Mouse (Mus musculus): ENCODE results near the gene Cyp2s1. TPM values are rescaled to one million over a fixed set of nuclear protein-coding genes. Genes with fewer than 3 reads are reported as not detected.
A peak's percentile ranks its signal among the peaks of the same experiment; 100 is the strongest.

Cyp2s1 gene
- total RNA-seq, 2 experiments from 2014 or later, result 0.57 to 0.69 TPM

GRCm38 (mm10) chr7:25781937-25782610 is 34.6 kb downstream of the Cyp2s1 start:
- no peak for DNase-seq (ENCODE audit: low spot score in 2 of 2)

- DNase-seq (ENCODE audit: low spot score in 2 of 2), result peak in 1 of 2 experiments; percentile 51
These were observed 35.3 kb downstream of the Cyp2s1 start for GRCm38 (mm10) chr7:25781321-25781936.

- DNase-seq (ENCODE audit: low spot score in 2 of 2), result no peak
These were observed 36.0 kb downstream of the Cyp2s1 start for GRCm38 (mm10) chr7:25780753-25781152.

GRCm38 (mm10) chr7:25780021-25780420 is 36.7 kb downstream of the Cyp2s1 start:
- no peak for DNase-seq (ENCODE audit: low spot score in 2 of 2)

GRCm38 (mm10) chr7:25768229-25768628 is 48.5 kb downstream of the Cyp2s1 start:
- no peak for DNase-seq (ENCODE audit: low spot score in 2 of 2)

GRCm38 (mm10) chr7:25766108-25766507 is 50.6 kb downstream of the Cyp2s1 start:
- no peak for DNase-seq (ENCODE audit: low spot score in 2 of 2)

- DNase-seq (ENCODE audit: low spot score in 2 of 2), result no peak
These were observed 52.5 kb downstream of the Cyp2s1 start for GRCm38 (mm10) chr7:25764221-25764620.

GRCm38 (mm10) chr7:25763678-25764077 is 53.0 kb downstream of the Cyp2s1 start:
- no peak for DNase-seq (ENCODE audit: low spot score in 2 of 2)

GRCm38 (mm10) chr7:25761354-25761753 is 55.4 kb downstream of the Cyp2s1 start:
- no peak for DNase-seq (ENCODE audit: low spot score in 2 of 2)

GRCm38 (mm10) chr7:25756011-25756410 is 60.7 kb downstream of the Cyp2s1 start:
- DNase-seq (ENCODE audit: low spot score in 2 of 2), result peak; percentile 88 to 93

- peak in 1 of 2 experiments; percentile 69 for DNase-seq (ENCODE audit: low spot score in 2 of 2)
These were observed 61.3 kb downstream of the Cyp2s1 start for GRCm38 (mm10) chr7:25755468-25755833.

- DNase-seq (ENCODE audit: low spot score in 2 of 2), result peak; percentile 95 to 99
These were observed 61.8 kb downstream of the Cyp2s1 start, which contains the start of gene Hnrnpul1 for GRCm38 (mm10) chr7:25754738-25755467. Hnrnpul1 (minus strand) TSS chr7:25754757.

GRCm38 (mm10) chr7:25754439-25754737 is 62.3 kb downstream of the Cyp2s1 start:
- DNase-seq (ENCODE audit: low spot score in 2 of 2), result no peak

- peak; percentile 40 to 68 for DNase-seq (ENCODE audit: low spot score in 2 of 2)
These were observed 62.9 kb downstream of the Cyp2s1 start for GRCm38 (mm10) chr7:25753643-25754438.

- no peak for DNase-seq (ENCODE audit: low spot score in 2 of 2)
These were observed 63.6 kb downstream of the Cyp2s1 start for GRCm38 (mm10) chr7:25753076-25753475.

Small RNA genes lying within 50 kb of the gene (microRNA-seq; reads per million reads assigned to microRNA genes)
- not detected for gene Gm24865

Other genes with a start within 250 kb of the Cyp2s1 start
- gene Erich4, start 201.0 kb downstream of the Cyp2s1 start, total RNA-seq (2021), result not detected
- gene Dmac2, start 197.5 kb downstream of the Cyp2s1 start, total RNA-seq (2021), result 10 to 100 TPM; 20.1 to 23.1 TPM
- gene B3gnt8, start 190.3 kb downstream of the Cyp2s1 start, total RNA-seq (2021), result 1 to 10 TPM; 4.2 to 4.8 TPM
- 10 to 100 TPM; 55.6 to 55.8 TPM for gene Bckdha, start 157.9 kb downstream of the Cyp2s1 start, total RNA-seq (2021)
- 10 to 100 TPM; 24.5 to 25.7 TPM for gene Exosc5, start 157.7 kb downstream of the Cyp2s1 start, total RNA-seq (2021)
- not detected for gene Tmem91, start 141.7 kb downstream of the Cyp2s1 start, total RNA-seq (2021)
- gene B9d2, start 136.1 kb downstream of the Cyp2s1 start, total RNA-seq (2021), result 10 to 100 TPM; 12.1 to 12.9 TPM
- gene Tgfb1, start 129.9 kb downstream of the Cyp2s1 start, total RNA-seq (2021), result 10 to 100 TPM; 21.4 to 24.6 TPM
- 10 to 100 TPM; 34.5 to 39.4 TPM for gene Ccdc97, start 97.8 kb downstream of the Cyp2s1 start, total RNA-seq (2021)
- gene Hnrnpul1, start 62.2 kb downstream of the Cyp2s1 start, total RNA-seq (2021), result 100 to 1,000 TPM; 131 to 132 TPM
- 100 to 1,000 TPM; 172 to 194 TPM for gene Axl, start 28.2 kb downstream of the Cyp2s1 start, total RNA-seq (2021)
- not detected for gene Cyp2b10, start 80.7 kb upstream of the Cyp2s1 start, total RNA-seq (2021)
- not detected for gene Cyp2b13, start 244.6 kb upstream of the Cyp2s1 start, total RNA-seq (2021)